Mouse (Mus musculus): ENCODE results near the gene Gabrb3.

GRCm38 (mm10) chr7:57778754-57779153 lies 359.3 kb downstream of the Gabrb3 start:
- TF ChIP-seq CTCF (IDR thresholded peaks at IDR 0.05; ENCODE audit: borderline replicate concordance, extremely low read depth, insufficient read depth, insufficient read length) (no peak), POLR2A (IDR thresholded peaks at IDR 0.05; ENCODE audit: borderline replicate concordance, extremely low read depth, insufficient read depth, insufficient read length, poor library complexity, severe bottlenecking) (no peak)
